Mouse (Mus musculus) neutrophil, adult 65 days (primary cell): ENCODE data around the gene Garem2. TPM values are rescaled to one million over a fixed set of nuclear protein-coding genes. Genes with fewer than 3 reads are reported as not detected.

Source experiments
- total RNA-seq: library from RNA; stranded (reverse); gene quantifications from 2 replicates; pipeline ENCODE4 v1.2.4, GENCODE M21; 2023

The Garem2 gene
- not detected in 2 replicates for total RNA-seq

DNA sequence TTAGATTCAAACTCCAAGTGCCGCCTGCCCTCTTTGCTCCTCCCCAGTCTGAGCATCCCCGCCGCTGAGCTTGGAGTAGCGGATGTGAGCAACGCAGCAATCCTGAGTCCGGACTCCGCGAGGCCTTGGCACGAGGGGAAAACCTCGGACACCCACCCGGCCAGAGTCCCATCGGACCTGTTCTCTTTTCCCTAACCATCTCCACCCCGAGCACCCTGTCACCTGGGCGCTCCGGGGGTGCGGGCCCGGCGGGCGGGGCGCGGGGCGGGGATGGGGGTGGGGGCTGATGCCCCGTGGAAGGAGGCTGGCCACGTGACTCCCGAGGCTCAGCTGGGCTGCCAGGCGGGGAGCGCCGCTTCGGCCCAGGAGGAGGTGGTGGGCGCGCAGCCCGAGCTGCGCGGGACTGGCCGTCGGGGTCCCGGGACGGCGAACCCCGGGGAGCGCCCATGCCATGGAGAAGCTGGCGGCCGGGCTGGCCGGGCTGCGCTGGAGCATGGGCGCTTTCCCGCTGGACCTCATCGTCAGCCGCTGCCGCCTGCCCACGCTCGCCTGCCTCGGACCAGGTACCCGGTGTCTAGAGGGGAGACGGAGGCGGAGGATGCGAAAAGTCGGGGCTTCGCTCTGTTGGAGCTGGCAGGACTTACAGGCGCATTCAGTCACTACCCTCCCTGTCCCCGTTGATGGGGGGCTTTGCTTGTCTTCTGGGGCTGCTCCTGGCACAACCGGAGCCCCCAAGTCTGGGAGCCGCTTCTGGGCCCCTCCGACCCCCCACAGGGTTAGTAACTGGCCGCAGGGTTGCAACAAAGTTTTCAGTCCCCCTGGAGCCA, at the start of gene Garem2:
Gene Garem2 (plus strand): TSS at position 321 of the 827 bp plus-strand sequence.

DNA sequence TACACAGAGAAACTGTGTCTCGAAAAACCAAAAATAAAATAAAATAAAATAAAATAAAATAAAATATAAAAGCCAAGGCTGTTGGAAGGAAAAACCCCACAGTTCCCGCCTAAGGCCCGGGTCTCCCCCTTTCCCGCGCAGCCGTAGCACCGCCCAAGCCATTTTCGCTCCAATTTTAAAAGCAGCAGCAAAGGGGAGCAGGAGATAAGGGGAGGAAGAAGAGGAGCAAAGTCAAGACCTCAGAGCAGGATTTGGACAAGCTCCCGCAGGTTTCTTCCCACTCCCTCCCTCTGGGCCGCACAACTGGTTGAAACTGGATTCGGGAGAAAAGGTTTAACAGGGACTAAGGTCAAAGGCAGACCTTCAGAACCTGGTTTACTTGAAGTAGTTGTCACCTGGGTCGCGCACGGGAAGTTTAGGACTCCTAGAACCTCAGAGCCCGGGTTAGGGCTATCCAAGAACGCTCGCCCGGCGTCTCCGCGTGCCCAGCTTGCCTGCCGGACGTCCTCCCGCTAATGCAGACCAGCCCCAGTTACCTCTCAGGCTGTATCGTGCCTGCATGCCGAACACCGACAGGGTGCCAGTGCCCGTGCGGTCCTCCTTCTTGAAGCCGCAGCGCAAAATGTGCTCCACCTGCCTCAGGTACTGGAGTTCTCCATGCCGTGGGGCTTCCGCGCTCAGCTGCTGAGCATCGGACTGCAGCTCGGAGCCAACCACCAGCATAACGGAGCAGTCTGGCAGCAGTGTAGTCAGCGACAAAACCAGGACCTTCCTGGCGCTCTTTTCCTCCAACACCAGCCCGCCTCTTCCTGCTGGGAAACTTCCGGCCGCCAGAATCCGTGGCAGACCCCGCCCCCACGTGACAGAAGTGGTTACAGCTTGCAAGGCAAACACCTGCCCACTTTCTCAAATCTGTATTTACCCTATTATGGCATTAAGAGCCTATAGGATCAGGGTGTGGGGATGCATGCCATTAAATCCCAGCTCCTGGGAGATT, 31.8 kb upstream of the Garem2 start, which contains the start of gene Tyms:
Gene Tyms (minus strand): TSS at position 793 of the 997 bp plus-strand sequence.

DNA sequence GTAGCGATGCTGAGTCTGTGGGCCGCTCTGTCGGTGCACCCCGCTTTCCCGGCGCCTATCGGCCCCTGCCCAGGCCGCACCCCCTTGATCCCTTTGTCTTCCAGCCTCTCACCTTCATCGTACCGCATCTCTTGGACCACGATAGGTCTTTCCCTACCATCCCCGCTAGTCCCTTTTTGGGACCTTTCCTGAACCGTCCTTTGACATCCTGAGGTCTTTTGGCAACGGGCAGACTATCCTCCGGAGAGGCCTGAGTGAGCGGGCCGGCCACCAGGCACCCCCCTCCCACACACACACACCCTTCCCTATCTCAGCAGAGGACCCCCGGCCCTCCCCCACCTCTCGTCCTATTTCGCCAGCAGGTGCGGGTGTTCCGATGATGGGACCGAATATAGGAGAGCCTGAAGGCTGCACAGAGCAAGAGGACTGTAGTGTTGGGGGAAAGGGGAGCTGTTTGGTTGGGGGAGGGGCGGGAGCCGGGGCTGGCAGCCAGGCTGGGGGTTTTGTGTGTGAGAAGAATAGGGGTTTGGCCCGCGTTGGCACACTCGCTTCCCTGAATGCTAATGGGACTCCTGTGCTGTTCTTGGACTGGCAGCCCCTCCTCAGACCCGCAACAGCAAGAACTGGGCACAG, 823 bp downstream of the Garem2 start, which contains the start of gene 3110082J24Rik:
Gene 3110082J24Rik (minus strand): TSS at position 419 of the 633 bp plus-strand sequence.

DNA sequence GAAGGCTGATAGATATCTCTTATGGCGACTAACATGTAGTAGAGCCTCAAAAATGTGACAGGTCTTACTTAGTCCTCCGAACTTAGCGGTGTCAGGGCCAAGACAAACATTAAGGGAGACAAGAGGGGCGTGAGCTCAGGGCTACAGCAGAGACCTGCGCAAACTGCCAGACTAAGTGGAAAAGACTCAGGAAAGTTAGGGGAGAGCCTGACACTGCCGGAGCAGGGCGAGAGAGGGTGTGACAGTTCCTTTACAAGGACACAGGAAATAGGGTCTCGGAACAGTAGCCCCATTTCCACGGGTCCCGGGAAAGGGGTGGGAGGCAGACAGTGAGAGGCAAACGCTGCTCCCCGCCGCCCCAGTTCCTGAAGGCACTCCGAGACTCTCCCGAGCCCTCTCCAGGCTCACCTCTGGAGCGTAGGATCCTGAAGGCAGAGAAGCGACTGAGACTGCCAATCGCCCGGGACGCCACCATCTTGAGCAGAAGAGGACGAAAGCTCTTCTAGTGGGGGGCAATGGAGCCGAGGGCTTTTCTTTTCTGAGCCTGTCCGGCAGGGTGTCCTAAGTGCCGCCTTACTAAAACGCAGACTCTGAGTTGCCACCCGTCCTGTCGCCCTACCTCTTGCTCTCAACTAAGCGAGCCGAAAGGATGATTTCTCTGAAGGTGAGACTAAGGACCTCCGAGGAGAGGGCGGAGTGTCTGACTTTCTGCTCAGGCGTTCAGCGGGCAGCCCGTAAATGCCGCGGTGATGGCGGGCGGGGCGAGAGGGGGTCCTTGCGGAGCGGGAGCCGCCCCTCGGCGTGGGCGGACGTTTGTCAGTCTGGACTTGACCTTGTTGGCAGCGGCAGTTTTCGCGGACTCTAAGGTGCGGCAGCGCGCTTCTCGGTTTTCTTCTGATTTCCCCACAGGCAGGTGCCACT, 49.8 kb downstream of the Garem2 start, which contains the start of the genes Hadha and Hadhb:
Gene Hadha (minus strand): TSS at position 689 of the 921 bp plus-strand sequence.
Gene Hadhb (plus strand): TSS at position 775 of the 921 bp plus-strand sequence.

Other genes starting within 250 kb of the Garem2 start
- 3.9 and 5.6 TPM in 2 replicates for gene Il6, start 92.0 kb upstream of the Garem2 start, total RNA-seq
- 55.8 and 62.4 TPM in 2 replicates for gene Tyms, start 31.5 kb upstream of the Garem2 start, total RNA-seq
- not detected in 2 replicates for gene 3110082J24Rik, start 925 bp downstream of the Garem2 start, total RNA-seq
- gene Hadha, start 50.0 kb downstream of the Garem2 start, total RNA-seq = 69.2 and 73.4 TPM in 2 replicates
- 54.5 and 74.3 TPM in 2 replicates for gene Hadhb, start 50.1 kb downstream of the Garem2 start, total RNA-seq
- not detected in 2 replicates for gene Adgrf3, start 100.6 kb downstream of the Garem2 start, total RNA-seq
- 9.3 and 9.7 TPM in 2 replicates for gene Selenoi, start 127.4 kb downstream of the Garem2 start, total RNA-seq
- not detected in 2 replicates for gene Drc1, start 176.2 kb downstream of the Garem2 start, total RNA-seq